Mouse (Mus musculus): ENCODE data around the gene Marveld2. TPM values are rescaled to one million over a fixed set of nuclear protein-coding genes. Genes with fewer than 3 reads are reported as not detected.

Gene Marveld2
- polyA plus RNA-seq, 1 experiment, result 1.6 TPM

DNA sequence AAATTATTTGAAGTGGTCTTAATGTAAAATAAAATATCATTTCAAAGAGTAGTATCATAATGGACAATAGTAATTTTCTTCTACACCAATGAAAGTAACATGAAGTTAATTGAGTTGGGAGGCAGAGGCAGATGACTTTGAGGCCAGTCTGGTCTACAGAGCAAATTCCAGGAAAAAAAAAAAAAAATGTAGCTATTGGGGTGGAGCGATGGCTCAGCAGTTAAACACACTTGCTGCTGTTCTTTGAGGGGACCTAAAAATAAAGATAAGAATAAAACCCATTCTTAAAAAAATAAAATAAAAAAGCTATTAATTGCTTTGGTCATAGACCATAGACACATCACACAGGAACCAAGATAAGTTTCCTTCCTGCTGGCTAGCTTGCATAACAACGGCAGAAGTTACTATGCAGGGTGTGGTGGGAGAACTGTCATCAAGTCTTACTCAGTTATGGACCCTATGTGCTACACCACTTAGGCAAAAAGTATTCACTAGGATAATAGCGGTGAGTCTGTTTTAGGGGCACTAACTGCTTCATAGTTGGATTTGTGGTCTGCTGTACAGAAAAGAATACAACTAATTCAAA lies 17.4 kb upstream of the Marveld2 start:
- Histone ChIP-seq H3K4me1 (ENCODE audit: control insufficient read depth, insufficient read depth, low read length) (no peaks in the 10 kb centered on the region), H3K4me3 (ENCODE audit: insufficient read depth, low read length) (no peak overlapping the region), H3K27ac (ENCODE audit: insufficient read depth, low read length) (no peak overlapping the region)
- no peak for TF ChIP-seq CTCF (IDR thresholded peaks at IDR 0.05; ENCODE audit: extremely low read depth, insufficient read depth, low read length)
- TF ChIP-seq POLR2A (IDR thresholded peaks at IDR 0.05; ENCODE audit: extremely low read depth, insufficient read depth, low read length), result no peak

DNA sequence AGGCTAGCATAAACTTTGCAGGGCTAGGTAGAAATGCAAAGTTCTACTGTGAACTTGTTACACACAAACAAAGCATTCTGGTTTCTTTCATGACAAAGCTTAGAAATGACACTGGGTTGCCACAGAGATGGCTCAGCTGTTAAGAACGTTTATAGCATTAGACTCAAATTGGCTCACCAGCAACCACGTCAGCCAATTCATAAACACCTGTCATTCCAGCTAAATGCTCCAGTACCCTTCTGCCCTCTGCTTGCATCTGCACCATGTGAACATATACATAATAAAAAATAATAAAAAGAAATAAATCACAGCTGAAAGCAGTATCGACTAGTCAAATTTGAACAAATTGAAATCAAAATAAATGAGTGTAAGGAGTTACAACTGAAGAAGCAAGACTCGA lies 5.5 kb upstream of the Marveld2 start:
- TF ChIP-seq CTCF (IDR thresholded peaks at IDR 0.05; ENCODE audit: extremely low read depth, insufficient read depth, low read length) (no peak), POLR2A (IDR thresholded peaks at IDR 0.05; ENCODE audit: extremely low read depth, insufficient read depth, low read length) (no peak)
- H3K27ac ChIP-seq (ENCODE audit: insufficient read depth, low read length), result no peak overlapping the region
- no peak overlapping the region for H3K4me3 ChIP-seq (ENCODE audit: insufficient read depth, low read length)
- H3K4me1 ChIP-seq (ENCODE audit: control insufficient read depth, insufficient read depth, low read length), result no peaks in the 10 kb centered on the region

DNA sequence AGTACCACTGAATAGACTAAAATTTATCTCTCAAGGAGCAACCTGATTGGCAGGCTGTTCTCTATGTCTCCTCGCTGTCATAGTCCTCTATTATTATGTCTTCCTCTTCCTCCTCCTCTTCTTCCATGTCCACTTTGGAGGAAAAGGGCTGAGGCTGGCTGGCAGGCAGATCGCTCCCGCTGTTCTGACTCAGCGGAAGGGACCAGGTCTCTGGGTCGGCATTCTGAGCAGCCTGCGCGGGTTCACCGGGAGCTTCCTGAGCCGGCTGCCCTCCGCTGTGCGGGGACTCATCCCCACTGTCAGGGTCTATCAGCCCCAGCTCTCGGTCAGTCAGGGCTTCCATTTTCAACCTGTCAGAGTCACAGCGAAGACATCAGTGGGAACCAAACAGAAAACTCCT lies 812 bp upstream of the Marveld2 start:
- Histone ChIP-seq H3K4me1 (ENCODE audit: control insufficient read depth, insufficient read depth, low read length) (no peaks in the 10 kb centered on the region), H3K4me3 (ENCODE audit: insufficient read depth, low read length) (no peak overlapping the region), H3K27ac (ENCODE audit: insufficient read depth, low read length) (no peak overlapping the region)
- TF ChIP-seq POLR2A (IDR thresholded peaks at IDR 0.05; ENCODE audit: extremely low read depth, insufficient read depth, low read length) (no peak), CTCF (IDR thresholded peaks at IDR 0.05; ENCODE audit: extremely low read depth, insufficient read depth, low read length) (no peak)

DNA sequence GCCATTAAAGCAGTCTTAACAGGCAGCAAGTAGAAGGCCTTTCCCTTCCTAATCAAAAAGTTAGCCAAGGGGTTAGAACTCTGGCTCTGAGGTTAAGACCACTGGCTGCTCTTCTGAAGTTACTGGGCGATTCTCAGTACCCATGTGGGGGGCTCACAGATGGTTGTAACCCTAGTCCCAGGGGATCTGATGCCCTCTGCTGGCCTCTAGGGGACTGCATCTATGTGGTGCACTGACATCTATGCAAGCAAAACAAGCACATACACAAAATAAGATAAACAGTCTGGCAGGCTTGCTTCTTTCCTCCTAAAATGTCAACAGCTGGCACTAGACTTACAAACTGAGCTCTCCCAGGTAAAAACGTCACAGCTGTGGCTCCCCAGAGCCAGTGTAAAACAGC lies 3.9 kb downstream of the Marveld2 start:
- no peaks in the 10 kb centered on the region for H3K4me1 ChIP-seq (ENCODE audit: control insufficient read depth, insufficient read depth, low read length)
- H3K27ac ChIP-seq (ENCODE audit: insufficient read depth, low read length), result no peak overlapping the region
- no peak overlapping the region for H3K4me3 ChIP-seq (ENCODE audit: insufficient read depth, low read length)
- TF ChIP-seq POLR2A (IDR thresholded peaks at IDR 0.05; ENCODE audit: extremely low read depth, insufficient read depth, low read length), result no peak
- TF ChIP-seq CTCF (IDR thresholded peaks at IDR 0.05; ENCODE audit: extremely low read depth, insufficient read depth, low read length), result no peak

DNA sequence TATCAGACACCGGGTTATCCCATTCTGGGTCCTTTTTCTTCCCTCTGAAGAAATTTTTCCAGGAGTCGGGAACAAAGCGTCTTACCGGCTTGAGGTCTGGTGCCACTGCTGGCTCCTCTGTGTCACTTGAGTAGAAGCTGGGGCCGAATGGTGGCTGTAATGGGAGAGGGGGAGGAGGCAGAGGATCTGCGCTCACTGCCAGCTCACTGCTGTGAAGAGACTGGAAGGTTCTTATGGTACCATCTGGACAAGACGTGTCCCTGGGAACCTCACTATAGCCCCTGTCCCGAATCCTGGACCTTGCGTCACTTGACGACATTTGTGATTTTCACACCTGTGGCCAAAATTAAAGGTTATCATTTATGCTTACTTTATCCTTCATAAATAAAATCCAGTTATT lies 4.5 kb downstream of the Marveld2 start:
- Histone ChIP-seq H3K4me1 (ENCODE audit: control insufficient read depth, insufficient read depth, low read length) (no peaks in the 10 kb centered on the region), H3K4me3 (ENCODE audit: insufficient read depth, low read length) (no peak overlapping the region), H3K27ac (ENCODE audit: insufficient read depth, low read length) (no peak overlapping the region)
- no peak for TF ChIP-seq CTCF (IDR thresholded peaks at IDR 0.05; ENCODE audit: extremely low read depth, insufficient read depth, low read length)
- TF ChIP-seq POLR2A (IDR thresholded peaks at IDR 0.05; ENCODE audit: extremely low read depth, insufficient read depth, low read length), result no peak

DNA sequence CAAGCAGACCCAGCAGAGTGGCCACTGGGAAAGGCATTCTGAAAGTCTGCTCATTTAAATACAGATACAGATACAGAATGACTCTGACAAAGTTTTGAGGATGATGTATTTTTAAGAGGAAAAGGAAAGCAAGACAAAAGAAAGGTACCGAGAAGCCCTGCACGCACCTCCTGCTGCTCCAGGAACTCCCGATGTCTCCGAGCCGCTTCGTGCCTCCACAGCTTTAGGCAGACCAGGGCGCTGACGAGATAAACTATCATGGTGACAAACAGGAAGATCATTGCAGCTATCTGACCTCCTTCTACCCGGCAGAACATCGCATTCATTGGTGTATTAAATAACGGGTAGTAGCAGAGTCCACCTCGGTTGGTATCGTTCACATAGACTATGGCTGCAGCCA lies 5.5 kb downstream of the Marveld2 start:
- H3K4me3 ChIP-seq (ENCODE audit: insufficient read depth, low read length), result no peak overlapping the region
- no peak overlapping the region for H3K27ac ChIP-seq (ENCODE audit: insufficient read depth, low read length)
- TF ChIP-seq POLR2A (IDR thresholded peaks at IDR 0.05; ENCODE audit: extremely low read depth, insufficient read depth, low read length) (no peak), CTCF (IDR thresholded peaks at IDR 0.05; ENCODE audit: extremely low read depth, insufficient read depth, low read length) (no peak)
- no peaks in the 10 kb centered on the region for H3K4me1 ChIP-seq (ENCODE audit: control insufficient read depth, insufficient read depth, low read length)

DNA sequence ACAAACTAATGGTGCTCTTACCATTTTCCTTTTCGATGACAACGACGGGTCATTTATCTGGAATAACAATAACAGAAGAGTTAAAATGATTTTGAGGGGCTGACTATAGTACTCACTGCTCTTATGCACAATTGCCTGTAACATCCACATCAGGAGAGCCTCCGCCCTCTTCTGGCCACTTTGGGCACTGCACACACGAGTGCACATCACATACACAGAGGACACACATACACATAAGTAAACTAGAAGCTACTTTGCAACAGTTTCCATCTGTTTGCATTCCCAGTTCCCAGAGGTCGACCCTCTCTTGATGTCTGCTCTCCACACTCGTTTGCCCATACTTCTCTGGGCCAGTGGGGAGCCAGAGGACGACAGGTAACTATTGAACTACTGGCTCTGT lies 9.0 kb downstream of the Marveld2 start:
- no peak overlapping the region for H3K27ac ChIP-seq (ENCODE audit: insufficient read depth, low read length)
- H3K4me3 ChIP-seq (ENCODE audit: insufficient read depth, low read length), result no peak overlapping the region
- no peaks in the 10 kb centered on the region for H3K4me1 ChIP-seq (ENCODE audit: control insufficient read depth, insufficient read depth, low read length)
- TF ChIP-seq CTCF (IDR thresholded peaks at IDR 0.05; ENCODE audit: extremely low read depth, insufficient read depth, low read length) (0 out of 2 replicates have a peak, but pooled peaks have one; percentile 3), POLR2A (IDR thresholded peaks at IDR 0.05; ENCODE audit: extremely low read depth, insufficient read depth, low read length) (no peak)

DNA sequence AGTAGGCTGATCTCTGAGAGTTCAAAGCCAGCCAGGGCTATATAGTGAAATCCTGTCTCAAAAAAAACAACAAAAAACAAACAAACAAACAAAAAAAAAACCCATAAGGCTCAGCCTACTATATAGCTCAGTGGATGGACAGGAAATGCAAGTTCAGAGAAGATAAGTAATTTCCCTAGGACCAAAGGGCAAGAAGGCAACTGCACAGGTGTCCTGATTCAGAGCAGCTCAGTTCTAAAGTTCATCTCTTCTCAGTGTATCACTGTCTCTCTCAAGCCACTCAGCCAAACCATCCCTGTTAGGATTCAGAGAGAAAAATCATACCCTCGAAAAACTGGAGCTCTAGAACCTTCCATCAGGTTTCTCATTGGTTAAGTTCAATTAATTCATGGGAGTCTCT lies 10.9 kb downstream of the Marveld2 start:
- H3K4me1 ChIP-seq (ENCODE audit: control insufficient read depth, insufficient read depth, low read length), result no peaks in the 10 kb centered on the region
- TF ChIP-seq POLR2A (IDR thresholded peaks at IDR 0.05; ENCODE audit: extremely low read depth, insufficient read depth, low read length), result no peak
- H3K4me3 ChIP-seq (ENCODE audit: insufficient read depth, low read length), result no peak overlapping the region
- H3K27ac ChIP-seq (ENCODE audit: insufficient read depth, low read length), result no peak overlapping the region

DNA sequence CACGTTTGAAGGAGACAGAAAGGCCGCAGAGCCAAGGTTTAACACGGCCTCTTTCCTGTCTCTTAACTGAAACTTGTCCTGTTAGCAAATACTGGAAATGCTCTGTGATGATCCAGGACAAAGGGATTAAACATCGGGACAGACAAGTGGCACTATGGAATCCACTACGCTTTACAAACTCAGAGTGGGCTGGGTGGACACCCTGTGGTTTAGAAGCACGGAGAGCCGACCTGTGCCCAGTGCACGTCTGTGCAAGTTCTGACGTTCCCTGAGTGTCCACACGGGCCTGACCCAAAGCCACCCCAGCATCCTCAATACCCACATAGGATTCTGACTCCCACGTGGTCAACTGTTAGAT lies 13.1 kb downstream of the Marveld2 start:
- no peak for TF ChIP-seq POLR2A (IDR thresholded peaks at IDR 0.05; ENCODE audit: extremely low read depth, insufficient read depth, low read length)
- no peak for TF ChIP-seq CTCF (IDR thresholded peaks at IDR 0.05; ENCODE audit: extremely low read depth, insufficient read depth, low read length)
- Histone ChIP-seq H3K4me1 (ENCODE audit: control insufficient read depth, insufficient read depth, low read length) (no peaks in the 10 kb centered on the region), H3K27ac (ENCODE audit: insufficient read depth, low read length) (no peak overlapping the region), H3K4me3 (ENCODE audit: insufficient read depth, low read length) (no peak overlapping the region)

DNA sequence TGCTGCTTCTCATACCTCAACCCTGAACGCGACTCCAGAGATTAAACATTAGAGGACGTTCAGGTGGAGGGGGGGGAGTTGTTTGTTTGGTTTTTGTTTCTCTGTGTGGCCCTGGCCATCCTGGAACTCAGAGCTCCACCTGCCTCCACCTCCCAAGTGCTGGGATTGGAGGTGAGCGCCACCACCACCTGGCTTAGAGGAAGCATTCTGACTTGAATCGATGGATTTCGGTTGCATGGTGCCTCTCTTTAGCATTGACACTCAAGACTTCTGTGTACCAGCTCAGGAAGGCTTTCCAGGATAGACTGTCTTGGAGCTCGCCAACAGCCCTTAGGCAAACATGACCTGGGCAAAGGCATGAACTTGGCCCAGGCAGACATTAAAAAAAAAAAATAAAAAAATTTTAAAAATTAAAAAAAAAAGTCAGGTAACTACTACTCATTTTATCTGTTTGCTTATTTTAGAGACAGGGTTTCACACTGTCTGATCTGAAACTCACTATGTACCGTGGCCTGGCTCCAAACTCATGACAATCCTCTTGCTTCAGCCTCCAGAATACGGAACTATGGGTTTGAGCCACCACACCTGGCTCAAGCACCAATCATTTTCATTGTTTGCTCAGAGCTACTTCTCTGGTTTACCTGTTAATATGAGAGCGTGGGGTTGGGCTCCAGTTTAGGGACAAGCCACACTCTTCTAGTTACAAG lies 13.6 kb downstream of the Marveld2 start:
- Histone ChIP-seq H3K27ac (ENCODE audit: insufficient read depth, low read length) (no peak overlapping the region), H3K4me3 (ENCODE audit: insufficient read depth, low read length) (no peak overlapping the region), H3K4me1 (ENCODE audit: control insufficient read depth, insufficient read depth, low read length) (no peaks in the 10 kb centered on the region)
- no peak for TF ChIP-seq CTCF (IDR thresholded peaks at IDR 0.05; ENCODE audit: extremely low read depth, insufficient read depth, low read length)
- no peak for TF ChIP-seq POLR2A (IDR thresholded peaks at IDR 0.05; ENCODE audit: extremely low read depth, insufficient read depth, low read length)

Data from cortical plate, adult 2 months (tissue).